Mouse (Mus musculus): Measurements from ENCODE around the gene Gm20388. TPM values are rescaled to one million over a fixed set of nuclear protein-coding genes. Genes with fewer than 3 reads are reported as not detected.

Gene Gm20388
- polyA plus RNA-seq, 1 experiment: 28.1 TPM

GRCm38 (mm10) chr8:124362589-124362988, 4451.9 kb downstream of the Gm20388 start:
- H3K27me3 ChIP-seq (ENCODE audit: control insufficient read depth, insufficient read depth, low read length, poor library complexity, severe bottlenecking): no peaks in the 10 kb centered on the region
- 0 out of 2 replicates have a peak overlapping the region, but pooled peaks have one; percentile 42 for H3K9ac ChIP-seq (ENCODE audit: low read depth, poor library complexity, severe bottlenecking)
- H3K4me3 ChIP-seq (ENCODE audit: low read depth, low read length): no peak overlapping the region
- H3K4me1 ChIP-seq (ENCODE audit: control insufficient read depth, insufficient read depth, low read length): no peaks in the 10 kb centered on the region
- no peaks in the 10 kb centered on the region for H3K9me3 ChIP-seq (replicated peaks; ENCODE audit: control insufficient read depth, insufficient read depth, low read length, poor library complexity, severe bottlenecking)
- H3K36me3 ChIP-seq (ENCODE audit: control insufficient read depth, insufficient read depth, low read length, poor library complexity, severe bottlenecking): no peaks in the 10 kb centered on the region
- no peak overlapping the region for H3K27ac ChIP-seq (ENCODE audit: insufficient read depth, low read length)
- TF ChIP-seq EP300 (IDR thresholded peaks at IDR 0.05; ENCODE audit: insufficient read depth, low read depth, low read length) (no peak), POLR2A (IDR thresholded peaks at IDR 0.05; ENCODE audit: insufficient read depth, low read length) (no peak), CTCF (IDR thresholded peaks at IDR 0.05; ENCODE audit: low read depth, low read length) (no peak)

- TF ChIP-seq CTCF (IDR thresholded peaks at IDR 0.05; ENCODE audit: low read depth, low read length) (no peak), EP300 (IDR thresholded peaks at IDR 0.05; ENCODE audit: insufficient read depth, low read depth, low read length) (no peak), POLR2A (IDR thresholded peaks at IDR 0.05; ENCODE audit: insufficient read depth, low read length) (no peak)
- H3K9ac ChIP-seq (ENCODE audit: low read depth, poor library complexity, severe bottlenecking): peak overlapping the region; percentile 42; the same call in 1 of the 2 replicates
- H3K36me3 ChIP-seq (ENCODE audit: control insufficient read depth, insufficient read depth, low read length, poor library complexity, severe bottlenecking): no peaks in the 10 kb centered on the region
- H3K4me1 ChIP-seq (ENCODE audit: control insufficient read depth, insufficient read depth, low read length): no peaks in the 10 kb centered on the region
- H3K27me3 ChIP-seq (ENCODE audit: control insufficient read depth, insufficient read depth, low read length, poor library complexity, severe bottlenecking): no peaks in the 10 kb centered on the region
- peak overlapping the region; percentile 47; the same call in 1 of the 2 replicates for H3K4me3 ChIP-seq (ENCODE audit: low read depth, low read length)
- no peak overlapping the region for H3K27ac ChIP-seq (ENCODE audit: insufficient read depth, low read length)
- no peaks in the 10 kb centered on the region for H3K9me3 ChIP-seq (replicated peaks; ENCODE audit: control insufficient read depth, insufficient read depth, low read length, poor library complexity, severe bottlenecking)
These were observed 4452.7 kb downstream of the Gm20388 start for GRCm38 (mm10) chr8:124363337-124363736.

GRCm38 (mm10) chr8:124368213-124368612, 4457.6 kb downstream of the Gm20388 start:
- Histone ChIP-seq H3K36me3 (ENCODE audit: control insufficient read depth, insufficient read depth, low read length, poor library complexity, severe bottlenecking) (no peaks in the 10 kb centered on the region), H3K9ac (ENCODE audit: low read depth, poor library complexity, severe bottlenecking) (no peak overlapping the region), H3K27ac (ENCODE audit: insufficient read depth, low read length) (no peak overlapping the region), H3K9me3 (replicated peaks; ENCODE audit: control insufficient read depth, insufficient read depth, low read length, poor library complexity, severe bottlenecking) (no peaks in the 10 kb centered on the region), H3K4me1 (ENCODE audit: control insufficient read depth, insufficient read depth, low read length) (no peaks in the 10 kb centered on the region), H3K27me3 (ENCODE audit: control insufficient read depth, insufficient read depth, low read length, poor library complexity, severe bottlenecking) (no peaks in the 10 kb centered on the region), H3K4me3 (ENCODE audit: low read depth, low read length) (no peak overlapping the region)
- TF ChIP-seq CTCF (IDR thresholded peaks at IDR 0.05; ENCODE audit: low read depth, low read length): peak; percentile 98
- TF ChIP-seq POLR2A (IDR thresholded peaks at IDR 0.05; ENCODE audit: insufficient read depth, low read length): no peak
- TF ChIP-seq EP300 (IDR thresholded peaks at IDR 0.05; ENCODE audit: insufficient read depth, low read depth, low read length): no peak

- Histone ChIP-seq H3K36me3 (ENCODE audit: control insufficient read depth, insufficient read depth, low read length, poor library complexity, severe bottlenecking) (no peaks in the 10 kb centered on the region), H3K27me3 (ENCODE audit: control insufficient read depth, insufficient read depth, low read length, poor library complexity, severe bottlenecking) (no peaks in the 10 kb centered on the region), H3K4me1 (ENCODE audit: control insufficient read depth, insufficient read depth, low read length) (no peaks in the 10 kb centered on the region), H3K9me3 (replicated peaks; ENCODE audit: control insufficient read depth, insufficient read depth, low read length, poor library complexity, severe bottlenecking) (no peaks in the 10 kb centered on the region), H3K27ac (ENCODE audit: insufficient read depth, low read length) (no peak overlapping the region), H3K4me3 (ENCODE audit: low read depth, low read length) (no peak overlapping the region), H3K9ac (ENCODE audit: low read depth, poor library complexity, severe bottlenecking) (no peak overlapping the region)
- TF ChIP-seq CTCF (IDR thresholded peaks at IDR 0.05; ENCODE audit: low read depth, low read length) (no peak), POLR2A (IDR thresholded peaks at IDR 0.05; ENCODE audit: insufficient read depth, low read length) (no peak), EP300 (IDR thresholded peaks at IDR 0.05; ENCODE audit: insufficient read depth, low read depth, low read length) (no peak)
These were observed 4460.0 kb downstream of the Gm20388 start for GRCm38 (mm10) chr8:124370422-124371183.

GRCm38 (mm10) chr8:124371410-124372123, 4460.9 kb downstream of the Gm20388 start:
- H3K4me1 ChIP-seq (ENCODE audit: control insufficient read depth, insufficient read depth, low read length): no peaks in the 10 kb centered on the region
- no peak overlapping the region for H3K27ac ChIP-seq (ENCODE audit: insufficient read depth, low read length)
- H3K27me3 ChIP-seq (ENCODE audit: control insufficient read depth, insufficient read depth, low read length, poor library complexity, severe bottlenecking): no peaks in the 10 kb centered on the region
- H3K36me3 ChIP-seq (ENCODE audit: control insufficient read depth, insufficient read depth, low read length, poor library complexity, severe bottlenecking): no peaks in the 10 kb centered on the region
- no peak for TF ChIP-seq POLR2A (IDR thresholded peaks at IDR 0.05; ENCODE audit: insufficient read depth, low read length)
- TF ChIP-seq CTCF (IDR thresholded peaks at IDR 0.05; ENCODE audit: low read depth, low read length): no peak
- no peak for TF ChIP-seq EP300 (IDR thresholded peaks at IDR 0.05; ENCODE audit: insufficient read depth, low read depth, low read length)
- H3K9ac ChIP-seq (ENCODE audit: low read depth, poor library complexity, severe bottlenecking): no peak overlapping the region
- no peaks in the 10 kb centered on the region for H3K9me3 ChIP-seq (replicated peaks; ENCODE audit: control insufficient read depth, insufficient read depth, low read length, poor library complexity, severe bottlenecking)
- H3K4me3 ChIP-seq (ENCODE audit: low read depth, low read length): no peak overlapping the region

GRCm38 (mm10) chr8:124373753-124374152, 4463.1 kb downstream of the Gm20388 start:
- no peaks in the 10 kb centered on the region for H3K27me3 ChIP-seq (ENCODE audit: control insufficient read depth, insufficient read depth, low read length, poor library complexity, severe bottlenecking)
- no peak overlapping the region for H3K4me3 ChIP-seq (ENCODE audit: low read depth, low read length)
- no peaks in the 10 kb centered on the region for H3K36me3 ChIP-seq (ENCODE audit: control insufficient read depth, insufficient read depth, low read length, poor library complexity, severe bottlenecking)
- H3K9me3 ChIP-seq (replicated peaks; ENCODE audit: control insufficient read depth, insufficient read depth, low read length, poor library complexity, severe bottlenecking): no peaks in the 10 kb centered on the region
- H3K9ac ChIP-seq (ENCODE audit: low read depth, poor library complexity, severe bottlenecking): no peak overlapping the region
- H3K4me1 ChIP-seq (ENCODE audit: control insufficient read depth, insufficient read depth, low read length): no peaks in the 10 kb centered on the region
- TF ChIP-seq EP300 (IDR thresholded peaks at IDR 0.05; ENCODE audit: insufficient read depth, low read depth, low read length): no peak
- no peak for TF ChIP-seq CTCF (IDR thresholded peaks at IDR 0.05; ENCODE audit: low read depth, low read length)
- no peak for TF ChIP-seq POLR2A (IDR thresholded peaks at IDR 0.05; ENCODE audit: insufficient read depth, low read length)
- H3K27ac ChIP-seq (ENCODE audit: insufficient read depth, low read length): no peak overlapping the region

Measured in ES-Bruce4 (cell line).